Mouse (Mus musculus): ENCODE results near the gene Ica1. TPM values are rescaled to one million over a fixed set of nuclear protein-coding genes. Genes with fewer than 3 reads are reported as not detected.

Gene Ica1
- polyA plus RNA-seq, 1 experiment from 2014 or later: 68.0 TPM

DNA sequence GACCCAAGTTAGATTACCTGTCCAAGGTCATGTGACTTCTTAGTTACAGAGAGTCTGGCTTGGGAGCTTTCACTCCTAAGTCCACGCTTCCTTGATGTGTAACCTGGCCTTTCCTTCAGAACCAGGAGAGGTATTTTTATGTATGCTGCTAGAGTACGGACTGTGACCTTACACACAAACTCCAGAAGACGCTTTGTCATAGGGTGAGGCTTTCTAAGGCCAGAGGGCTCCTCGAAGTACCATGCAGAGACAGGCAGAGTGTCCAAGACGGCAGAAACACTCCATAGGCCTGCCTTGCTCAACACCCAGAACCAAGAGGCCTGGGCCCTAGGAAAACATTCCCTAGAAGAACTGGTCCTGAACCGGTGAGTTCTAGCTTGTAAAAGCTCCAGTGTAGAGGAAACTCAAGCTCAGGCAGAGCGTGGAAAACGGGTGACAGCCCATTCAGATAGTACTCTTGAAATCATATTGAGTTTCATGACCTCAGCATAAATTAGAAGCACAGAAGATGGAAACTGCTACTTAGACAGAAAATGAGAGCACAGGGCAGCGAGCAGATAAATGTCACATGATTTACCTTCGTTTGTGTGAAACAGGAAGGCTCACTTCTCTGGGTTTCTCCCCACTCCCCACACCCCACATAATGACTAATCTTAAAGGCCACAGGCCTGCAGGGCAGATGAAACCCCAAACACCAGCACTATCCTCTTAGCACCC lies 129.9 kb downstream of the Ica1 start:
- no peak overlapping the region for H3K4me3 ChIP-seq
- WGBS: 80% methylated on average over 10 of the region's 10 CpGs
- H3K4me2 ChIP-seq: no peak overlapping the region
- no peak overlapping the region for H3K27ac ChIP-seq
- H3K36me3 ChIP-seq (replicated peaks): no peaks in the 10 kb centered on the region
- no peak overlapping the region for H3K9ac ChIP-seq
- no peak for ATAC-seq (replicated peaks)
- H3K27me3 ChIP-seq (replicated peaks): no peaks in the 10 kb centered on the region
- H3K9me3 ChIP-seq: no peaks in the 10 kb centered on the region
- no peaks in the 10 kb centered on the region for H3K4me1 ChIP-seq

- Histone ChIP-seq H3K9ac (no peak overlapping the region), H3K4me2 (no peak overlapping the region), H3K27ac (no peak overlapping the region), H3K27me3 (replicated peaks) (no peaks in the 10 kb centered on the region), H3K4me3 (no peak overlapping the region), H3K36me3 (replicated peaks) (no peaks in the 10 kb centered on the region), H3K9me3 (no peaks in the 10 kb centered on the region), H3K4me1 (no peaks in the 10 kb centered on the region)
- 86% methylated on average over 7 of the region's 7 CpGs for WGBS
- ATAC-seq (replicated peaks): no peak
Observed at GRCm38 (mm10) chr6:8647513-8648184, 130.6 kb downstream of the Ica1 start.

- Histone ChIP-seq H3K4me3 (no peak overlapping the region), H3K9me3 (no peaks in the 10 kb centered on the region), H3K27ac (no peak overlapping the region), H3K4me2 (no peak overlapping the region), H3K9ac (no peak overlapping the region), H3K4me1 (no peaks in the 10 kb centered on the region), H3K27me3 (replicated peaks) (no peaks in the 10 kb centered on the region), H3K36me3 (replicated peaks) (no peaks in the 10 kb centered on the region)
- ATAC-seq (replicated peaks): no peak
- WGBS: 35% methylated on average over 2 of the region's 2 CpGs
Observed at GRCm38 (mm10) chr6:8645708-8646107, 132.6 kb downstream of the Ica1 start.

GRCm38 (mm10) chr6:8644703-8645102 lies 133.6 kb downstream of the Ica1 start:
- Histone ChIP-seq H3K36me3 (replicated peaks) (no peaks in the 10 kb centered on the region), H3K9me3 (no peaks in the 10 kb centered on the region), H3K9ac (no peak overlapping the region), H3K4me1 (no peaks in the 10 kb centered on the region), H3K27me3 (replicated peaks) (no peaks in the 10 kb centered on the region), H3K4me3 (no peak overlapping the region), H3K4me2 (no peak overlapping the region), H3K27ac (no peak overlapping the region)
- no peak for ATAC-seq (replicated peaks)
- WGBS: 84% methylated on average over 10 of the region's 10 CpGs

DNA sequence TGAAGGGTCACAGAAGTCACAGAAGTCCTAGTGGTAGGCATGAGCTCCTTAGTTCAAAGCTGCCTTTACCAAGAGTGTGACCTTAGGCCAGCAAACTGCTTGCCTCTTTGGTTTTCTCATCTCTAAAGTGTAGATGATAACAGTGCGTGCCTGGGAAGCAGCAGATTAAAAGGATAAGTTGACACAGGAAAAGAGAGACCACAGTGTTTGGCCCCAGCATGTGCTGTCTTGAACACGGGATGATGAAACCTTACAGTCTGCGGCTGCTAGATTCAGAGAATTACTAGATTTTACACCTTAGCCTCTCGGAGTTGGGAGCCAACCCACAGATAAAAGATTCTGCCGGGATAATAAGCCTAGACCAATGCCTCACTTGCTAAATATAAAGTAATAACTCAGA lies 137.4 kb downstream of the Ica1 start:
- Histone ChIP-seq H3K27me3 (replicated peaks) (no peaks in the 10 kb centered on the region), H3K9ac (no peak overlapping the region), H3K4me1 (no peaks in the 10 kb centered on the region), H3K4me3 (no peak overlapping the region), H3K4me2 (no peak overlapping the region), H3K36me3 (replicated peaks) (no peaks in the 10 kb centered on the region), H3K9me3 (no peaks in the 10 kb centered on the region), H3K27ac (no peak overlapping the region)
- ATAC-seq (replicated peaks): no peak; the same call in 1 of the 2 replicates
- WGBS: 78% methylated on average over 5 of the region's 5 CpGs

GRCm38 (mm10) chr6:8639526-8639925 lies 138.8 kb downstream of the Ica1 start:
- Histone ChIP-seq H3K4me2 (no peak overlapping the region), H3K27me3 (replicated peaks) (no peaks in the 10 kb centered on the region), H3K4me1 (no peaks in the 10 kb centered on the region), H3K9me3 (no peaks in the 10 kb centered on the region), H3K4me3 (no peak overlapping the region), H3K36me3 (replicated peaks) (no peaks in the 10 kb centered on the region), H3K27ac (no peak overlapping the region), H3K9ac (no peak overlapping the region)
- 81% methylated on average over 2 of the region's 2 CpGs for WGBS
- no peak for ATAC-seq (replicated peaks)

DNA sequence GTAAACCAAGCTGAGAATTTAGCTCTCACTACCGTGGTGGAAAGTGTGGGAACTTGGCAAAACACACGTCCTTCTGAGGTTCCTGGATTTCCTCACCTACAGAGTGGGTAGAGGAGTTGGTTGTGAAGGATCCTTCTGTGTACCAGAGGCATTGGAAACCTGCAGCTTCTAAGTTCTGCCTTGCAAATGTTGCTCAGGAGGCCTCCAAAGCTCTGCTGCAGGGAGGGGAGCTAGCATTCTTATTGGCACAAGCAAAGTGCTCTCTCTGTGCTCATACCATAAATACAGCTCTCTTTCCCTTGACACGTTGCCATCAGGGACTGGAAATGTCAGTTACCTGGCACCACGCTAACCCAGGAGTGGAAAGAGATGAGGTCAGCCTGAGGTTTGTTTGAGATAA lies 139.4 kb downstream of the Ica1 start:
- no peaks in the 10 kb centered on the region for H3K4me1 ChIP-seq
- no peak overlapping the region for H3K4me3 ChIP-seq
- no peak overlapping the region for H3K4me2 ChIP-seq
- no peak overlapping the region for H3K27ac ChIP-seq
- H3K9me3 ChIP-seq: no peaks in the 10 kb centered on the region
- no peak for ATAC-seq (replicated peaks)
- no peak overlapping the region for H3K9ac ChIP-seq
- no peaks in the 10 kb centered on the region for H3K27me3 ChIP-seq (replicated peaks)
- H3K36me3 ChIP-seq (replicated peaks): no peaks in the 10 kb centered on the region
- WGBS: 90% methylated on average over 4 of the region's 4 CpGs

- no peaks in the 10 kb centered on the region for H3K36me3 ChIP-seq (replicated peaks)
- H3K9me3 ChIP-seq: no peaks in the 10 kb centered on the region
- no peak overlapping the region for H3K4me2 ChIP-seq
- no peak overlapping the region for H3K27ac ChIP-seq
- no peak; the same call in 1 of the 2 replicates for ATAC-seq (replicated peaks)
- H3K4me3 ChIP-seq: no peak overlapping the region
- no peaks in the 10 kb centered on the region for H3K27me3 ChIP-seq (replicated peaks)
- H3K4me1 ChIP-seq: no peaks in the 10 kb centered on the region
- WGBS: 86% methylated on average over 4 of the region's 4 CpGs
- H3K9ac ChIP-seq: no peak overlapping the region
Observed at GRCm38 (mm10) chr6:8638122-8638521, 140.2 kb downstream of the Ica1 start.

GRCm38 (mm10) chr6:8632701-8633100 lies 145.6 kb downstream of the Ica1 start:
- 95% methylated on average over 4 of the region's 4 CpGs for WGBS
- ATAC-seq (replicated peaks): no peak
- Histone ChIP-seq H3K4me1 (no peaks in the 10 kb centered on the region), H3K9ac (no peak overlapping the region), H3K4me2 (no peak overlapping the region), H3K27me3 (replicated peaks) (no peaks in the 10 kb centered on the region), H3K9me3 (no peaks in the 10 kb centered on the region), H3K4me3 (no peak overlapping the region), H3K27ac (no peak overlapping the region), H3K36me3 (replicated peaks) (no peaks in the 10 kb centered on the region)

GRCm38 (mm10) chr6:8631986-8632632 lies 146.2 kb downstream of the Ica1 start:
- WGBS: 79% methylated on average over 5 of the region's 5 CpGs
- H3K4me1 ChIP-seq: no peaks in the 10 kb centered on the region
- H3K4me3 ChIP-seq: no peak overlapping the region
- no peak overlapping the region for H3K4me2 ChIP-seq
- no peak overlapping the region for H3K27ac ChIP-seq
- no peak for ATAC-seq (replicated peaks)
- H3K27me3 ChIP-seq (replicated peaks): no peaks in the 10 kb centered on the region
- no peaks in the 10 kb centered on the region for H3K36me3 ChIP-seq (replicated peaks)
- no peaks in the 10 kb centered on the region for H3K9me3 ChIP-seq
- H3K9ac ChIP-seq: no peak overlapping the region

DNA sequence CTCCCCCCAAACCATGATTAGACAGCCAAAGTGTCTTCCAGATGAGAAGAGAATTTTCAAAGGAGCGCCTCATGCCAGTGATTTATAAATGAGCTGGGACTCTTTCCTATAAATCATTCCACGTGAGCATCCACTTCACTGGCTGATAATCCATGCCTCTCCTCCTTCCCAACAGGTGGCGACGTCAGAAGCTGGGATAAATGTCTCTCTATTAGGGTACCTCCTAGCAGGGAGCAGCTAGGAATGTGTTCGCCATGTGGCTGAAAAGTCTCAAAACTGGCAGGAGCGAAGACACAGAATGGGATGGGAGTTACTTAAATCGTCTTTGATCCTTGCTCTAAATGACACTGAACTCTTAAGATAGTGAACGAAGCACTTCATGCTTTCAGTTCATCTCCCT lies 146.9 kb downstream of the Ica1 start:
- 85% methylated on average over 8 of the region's 8 CpGs for WGBS
- Histone ChIP-seq H3K9ac (no peak overlapping the region), H3K4me2 (no peak overlapping the region), H3K4me3 (no peak overlapping the region), H3K27me3 (replicated peaks) (no peaks in the 10 kb centered on the region), H3K36me3 (replicated peaks) (no peaks in the 10 kb centered on the region), H3K27ac (no peak overlapping the region), H3K4me1 (no peaks in the 10 kb centered on the region), H3K9me3 (no peaks in the 10 kb centered on the region)
- no peak for ATAC-seq (replicated peaks)

DNA sequence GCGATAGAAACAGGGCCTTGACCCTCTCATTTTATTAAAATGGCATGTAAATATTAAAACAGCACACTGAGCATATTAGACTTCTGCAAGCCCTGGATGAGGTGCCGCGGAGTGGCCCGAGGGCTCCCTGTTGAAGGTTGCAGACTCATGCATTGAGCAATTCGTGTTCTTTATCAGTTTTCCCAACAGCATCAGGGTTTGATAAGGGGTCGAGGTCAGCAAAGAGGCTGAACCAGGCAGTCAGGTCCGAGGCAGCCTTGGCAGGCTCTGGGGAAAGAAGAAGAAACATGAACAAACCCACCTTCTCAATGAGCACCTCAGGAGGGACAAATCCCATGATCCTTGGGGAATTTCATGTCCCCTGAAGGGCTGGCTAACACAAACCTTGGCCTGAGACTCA lies 147.8 kb downstream of the Ica1 start:
- H3K4me3 ChIP-seq: no peak overlapping the region
- WGBS: 87% methylated on average over 7 of the region's 7 CpGs
- no peak overlapping the region for H3K4me2 ChIP-seq
- H3K9me3 ChIP-seq: no peaks in the 10 kb centered on the region
- H3K36me3 ChIP-seq (replicated peaks): no peaks in the 10 kb centered on the region
- no peaks in the 10 kb centered on the region for H3K27me3 ChIP-seq (replicated peaks)
- ATAC-seq (replicated peaks): no peak
- H3K9ac ChIP-seq: no peak overlapping the region
- H3K27ac ChIP-seq: no peak overlapping the region
- H3K4me1 ChIP-seq: no peaks in the 10 kb centered on the region

Measured in midbrain, embryonic 15.5 days (tissue).